13 mouse cellular contexts compared by ENCODE assay signal in the genomic region with DNA sequence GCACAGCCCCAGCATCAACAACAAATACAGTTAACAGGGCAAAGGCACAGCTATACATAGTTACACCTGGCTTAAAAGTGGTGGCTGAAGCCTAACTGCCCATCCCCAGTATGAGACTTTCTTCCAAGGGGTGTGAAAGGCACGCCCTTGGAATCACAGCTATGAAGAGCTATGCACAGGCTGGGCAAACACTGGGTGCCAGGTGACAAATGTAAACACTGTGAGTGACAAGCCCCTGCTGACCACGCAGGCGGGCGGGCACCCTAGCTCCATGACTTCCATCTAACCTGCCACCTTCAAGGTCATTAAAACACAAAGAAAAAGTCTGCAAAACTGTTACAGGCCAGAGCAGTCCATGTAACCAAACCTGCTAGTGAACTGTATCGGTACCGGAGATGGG. TPM values are rescaled to one million over a fixed set of nuclear protein-coding genes. Genes with fewer than 3 reads are reported as not detected.
A peak's percentile ranks its signal among the peaks of the same experiment; 100 is the strongest.
DNase-seq lines count a peak whose midpoint lies in the region; ATAC-seq and TF ChIP-seq lines count a peak whose summit lies in the region.
"Had no signal": no experiment of that assay in that cellular context is flagged by ENCODE, and none has a peak within 500 bp of the region (broad histone marks: within the 10 kb centered on the region; RNA-seq: fewer than 3 reads in every experiment).

No protein-coding gene starts in this region.

- H3K27ac ChIP-seq in heart, embryonic 11.5 days (ENCODE audit: low read depth, low read length) = peak overlapping the region; percentile 41
- 0 out of 2 replicates have a peak overlapping the region, but pooled peaks have one; percentile 45 for H3K27ac ChIP-seq in embryonic facial prominence, embryonic 14.5 days (replicated peaks; ENCODE audit: low read depth, low read length)
- H3K27ac ChIP-seq in intestine, postnatal 0 days (ENCODE audit: low read depth, low read length) = no peak overlapping the region
- H3K27ac ChIP-seq: midbrain, embryonic 15.5 days had no signal

- TF ChIP-seq CTCF in intestine, postnatal 0 days (IDR thresholded peaks at IDR 0.05; ENCODE audit: low read depth) = no peak

- DNase-seq in heart, postnatal 25 days (ENCODE audit: low spot score) = no peak
- no peak for DNase-seq in embryonic facial prominence, embryonic 14.5 days (ENCODE audit: low spot score)
- DNase-seq in lung, postnatal 36 days = peak; percentile 65
- no peak for DNase-seq in left cerebral cortex, postnatal 10 days (ENCODE audit: extremely low spot score in 1 of 2, low spot score in 2 of 2)
- DNase-seq in adrenal gland, postnatal 14 days = no peak
- no peak for DNase-seq in gastrocnemius, postnatal 14 days
- DNase-seq: adrenal gland, postnatal 10 days; cerebellum, adult 9-10 months; kidney, adult 8-10 months had no signal

- H3K9ac ChIP-seq in heart, embryonic 11.5 days (ENCODE audit: low read depth, low read length) = no peak overlapping the region
- H3K9ac ChIP-seq in embryonic facial prominence, embryonic 14.5 days (ENCODE audit: low read depth, low read length) = no peak overlapping the region
- no peak overlapping the region for H3K9ac ChIP-seq in intestine, postnatal 0 days (ENCODE audit: low read depth, low read length)
- H3K9ac ChIP-seq: midbrain, embryonic 15.5 days had no signal

- ATAC-seq in heart, embryonic 11.5 days (replicated peaks; ENCODE audit: insufficient number of reproducible peaks, low FRiP score, low TSS enrichment) = no peak
- no peak for ATAC-seq in embryonic facial prominence, embryonic 14.5 days (ENCODE audit: low read depth)
- ATAC-seq in intestine, postnatal 0 days = peak; percentile 53
- ATAC-seq: midbrain, embryonic 15.5 days had no signal

- no peaks in the 10 kb centered on the region for H3K36me3 ChIP-seq in heart, embryonic 11.5 days (ENCODE audit: control insufficient read depth, insufficient read depth, low read length)
- no peaks in the 10 kb centered on the region for H3K36me3 ChIP-seq in embryonic facial prominence, embryonic 14.5 days (ENCODE audit: control insufficient read depth, insufficient read depth, low read length)
- no peaks in the 10 kb centered on the region for H3K36me3 ChIP-seq in intestine, postnatal 0 days (ENCODE audit: control insufficient read depth, insufficient read depth)
- H3K36me3 ChIP-seq: G1E; midbrain, embryonic 15.5 days had no signal

- no peaks in the 10 kb centered on the region for H3K9me3 ChIP-seq in heart, embryonic 11.5 days (replicated peaks; ENCODE audit: control insufficient read depth, low read length)
- no peaks in the 10 kb centered on the region for H3K9me3 ChIP-seq in embryonic facial prominence, embryonic 14.5 days (ENCODE audit: control insufficient read depth, low read length)
- H3K9me3 ChIP-seq in intestine, postnatal 0 days (ENCODE audit: control insufficient read depth) = no peaks in the 10 kb centered on the region
- H3K9me3 ChIP-seq: midbrain, embryonic 15.5 days had no signal

- no peaks in the 10 kb centered on the region for H3K27me3 ChIP-seq in heart, embryonic 11.5 days (ENCODE audit: control insufficient read depth, insufficient read depth, low read length)
- H3K27me3 ChIP-seq in embryonic facial prominence, embryonic 14.5 days (replicated peaks; ENCODE audit: control insufficient read depth, insufficient read depth, low read length) = no peaks in the 10 kb centered on the region
- H3K27me3 ChIP-seq in intestine, postnatal 0 days (replicated peaks; ENCODE audit: control insufficient read depth, insufficient read depth, low read length) = no peaks in the 10 kb centered on the region
- H3K27me3 ChIP-seq: midbrain, embryonic 15.5 days had no signal

- H3K4me3 ChIP-seq in heart, embryonic 11.5 days (ENCODE audit: low read depth, low read length) = no peak overlapping the region
- H3K4me3 ChIP-seq in embryonic facial prominence, embryonic 14.5 days (ENCODE audit: low read depth, low read length) = no peak overlapping the region
- H3K4me3 ChIP-seq in intestine, postnatal 0 days (ENCODE audit: low read depth, low read length) = no peak overlapping the region
- H3K4me3 ChIP-seq: midbrain, embryonic 15.5 days had no signal

- H3K4me2 ChIP-seq in heart, embryonic 11.5 days = no peak overlapping the region
- H3K4me2 ChIP-seq in embryonic facial prominence, embryonic 14.5 days (ENCODE audit: low read depth, low read length) = no peak overlapping the region
- no peak overlapping the region for H3K4me2 ChIP-seq in intestine, postnatal 0 days (replicated peaks; ENCODE audit: low read depth)
- H3K4me2 ChIP-seq: midbrain, embryonic 15.5 days had no signal

- intact Hi-C loops in heart, postnatal 25 days (cut with DNase I) = no loop called here
- intact Hi-C loops in left cerebral cortex, postnatal 10 days (cut with DNase I) = no loop called here
- intact Hi-C loops in gastrocnemius, postnatal 14 days (cut with DNase I; ENCODE audit: low total_unique reads) = no loop called here

- peaks cover 34% of the 10 kb centered on the region for H3K4me1 ChIP-seq in heart, embryonic 11.5 days (ENCODE audit: control insufficient read depth, insufficient read depth, low read length)
- peaks cover 47% of the 10 kb centered on the region for H3K4me1 ChIP-seq in embryonic facial prominence, embryonic 14.5 days (ENCODE audit: control insufficient read depth, insufficient read depth, low read length)
- H3K4me1 ChIP-seq in intestine, postnatal 0 days (replicated peaks; ENCODE audit: control insufficient read depth, insufficient read depth, low read length) = peaks cover 12% of the 10 kb centered on the region; the same call in 1 of the 2 replicates

- WGBS in heart, embryonic 11.5 days (ENCODE audit: insufficient replicate concordance) = 58% methylated on average over 6 of the region's 6 CpGs
- WGBS in embryonic facial prominence, embryonic 14.5 days = 80% methylated on average over 6 of the region's 6 CpGs
- 48% methylated on average over 6 of the region's 6 CpGs for WGBS in intestine, postnatal 0 days

RNA-seq across cellular contexts. Expression of gene Map4k3, which starts 19.5 kb away (rescaled TPM):
- polyA plus RNA-seq in heart, embryonic 11.5 days (2014; fragmentation: Nextera tagmentation; extraction: Ambion mirVana) = 20.4 and 22.0 TPM in 2 replicates
- 10 to 100 TPM; 24.0 to 24.4 TPM for total RNA-seq in heart, postnatal 25 days (2021)
- polyA plus RNA-seq in embryonic facial prominence, embryonic 14.5 days (2014; fragmentation: Nextera tagmentation; extraction: Ambion mirVana) = 32.8 and 33.8 TPM in 2 replicates
- 13.5 and 13.8 TPM in 2 replicates for polyA plus RNA-seq in intestine, postnatal 0 days (2015; fragmentation: Nextera tagmentation; extraction: Ambion mirVana)
- total RNA-seq in left cerebral cortex, postnatal 10 days (2021) = 10 to 100 TPM; 56.1 to 57.6 TPM
- 42.5 and 44.8 TPM in 2 replicates for total RNA-seq in adrenal gland, postnatal 14 days (2021)
- 10 to 100 TPM; 16.4 to 17.3 TPM for total RNA-seq in gastrocnemius, postnatal 14 days (2021)
- polyA plus RNA-seq: G1E had no signal
